Mouse (Mus musculus): Measurements from ENCODE around the gene Trip4. TPM values are rescaled to one million over a fixed set of nuclear protein-coding genes. Genes with fewer than 3 reads are reported as not detected.

Gene Trip4
- total and polyA plus RNA-seq, 3 experiments: 13.4 to 13.5 TPM; not detected in 1

DNA sequence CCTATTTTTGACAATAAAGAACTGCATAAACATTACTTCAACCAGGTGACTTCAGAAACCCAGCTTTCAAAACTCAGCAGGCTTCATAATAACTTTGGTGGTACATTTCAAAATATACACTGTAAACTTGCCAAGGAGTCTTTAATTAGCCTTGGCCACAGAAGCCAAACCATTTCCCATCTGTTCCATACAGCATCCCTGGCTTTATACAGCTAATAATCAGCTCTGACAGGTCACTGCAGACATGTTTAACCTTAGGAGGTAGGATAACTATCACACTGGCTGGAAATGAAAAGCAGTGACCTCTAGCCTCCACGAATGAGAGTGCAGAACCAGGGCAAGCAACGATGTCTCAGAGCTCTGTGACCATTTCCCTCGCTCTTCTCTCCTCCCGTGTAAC, 108.8 kb downstream of the Trip4 start:
- H3K36me3 ChIP-seq (ENCODE audit: control insufficient read depth in 1 of 2, insufficient read depth in 2 of 2, low read length in 2 of 2): peaks cover 2% of the 10 kb centered on the region in 2 experiments; a peak in 3 of 4 replicates
- peaks cover 3% of the 10 kb centered on the region; the same call in 1 of the 2 replicates for H3K79me2 ChIP-seq (ENCODE audit: control insufficient read depth, insufficient read depth, low read length, poor library complexity)
- no peak for DNase-seq (ENCODE audit: low read depth, low spot score)
- no peak overlapping the region for H3K27ac ChIP-seq (ENCODE audit: control insufficient read depth, low read depth, low read length)
- H3K4me3 ChIP-seq (ENCODE audit: control insufficient read depth in 1 of 2, insufficient read depth in 1 of 2, low read depth in 2 of 2, low read length in 2 of 2): no peak overlapping the region
- H3K9me3 ChIP-seq (replicated peaks; ENCODE audit: insufficient read depth, low read length): no peaks in the 10 kb centered on the region; the same call in 1 of the 2 replicates
- TF ChIP-seq BHLHE40 (IDR thresholded peaks at IDR 0.05; ENCODE audit: borderline replicate concordance, low read depth, low read length) (no peak), MYB (IDR thresholded peaks at IDR 0.05; ENCODE audit: low read depth, low read length) (no peak), GATA1 (IDR thresholded peaks at IDR 0.05; ENCODE audit: low read depth, low read length) (no peak), SIN3A (IDR thresholded peaks at IDR 0.05; ENCODE audit: low read length) (no peak), POLR2AphosphoS2 (IDR thresholded peaks at IDR 0.05; ENCODE audit: low read length) (no peak), TBP (IDR thresholded peaks at IDR 0.05; ENCODE audit: low read depth, low read length) (no peak), RAD21 (IDR thresholded peaks at IDR 0.05; ENCODE audit: low read depth, low read length) (no peak), HCFC1 (IDR thresholded peaks at IDR 0.05; ENCODE audit: low read depth, low read length) (no peak), ZMIZ1 (IDR thresholded peaks at IDR 0.05; ENCODE audit: low read depth, low read length) (no peak), MAZ (IDR thresholded peaks at IDR 0.05; ENCODE audit: low read depth, low read length) (no peak), MEF2A (IDR thresholded peaks at IDR 0.05; ENCODE audit: extremely low read depth, insufficient replicate concordance, low read depth, low read length, poor library complexity, severe bottlenecking) (no peak), ELF1 (IDR thresholded peaks at IDR 0.05; ENCODE audit: low read depth, low read length) (no peak), ZNF384 (IDR thresholded peaks at IDR 0.05; ENCODE audit: low read depth, low read length) (no peak), TAL1 (IDR thresholded peaks at IDR 0.05; ENCODE audit: low read length) (no peak), MXI1 (IDR thresholded peaks at IDR 0.05; ENCODE audit: low read depth, low read length) (no peak), POLR2A (IDR thresholded peaks at IDR 0.05; ENCODE audit: control insufficient read depth in 1 of 2, insufficient read depth in 1 of 2, low read depth in 1 of 2, low read length in 2 of 2, poor library complexity in 1 of 2) (no peak), NRF1 (IDR thresholded peaks at IDR 0.05; ENCODE audit: insufficient read depth, low read depth, low read length, poor library complexity, severe bottlenecking) (no peak), USF1 (IDR thresholded peaks at IDR 0.05; ENCODE audit: low read depth, low read length) (no peak), EP300 (IDR thresholded peaks at IDR 0.05; ENCODE audit: low read depth in 1 of 2, low read length in 2 of 2) (no peak)
- H3K27me3 ChIP-seq (ENCODE audit: control insufficient read depth in 1 of 2, insufficient read depth in 2 of 2, low read length in 2 of 2): no peaks in the 10 kb centered on the region
- peaks cover 0 to 13% of the 10 kb centered on the region in 2 experiments; a peak in 2 of 4 replicates for H3K4me1 ChIP-seq (ENCODE audit: control insufficient read depth in 1 of 2, insufficient read depth in 2 of 2, low read length in 2 of 2)
- H3K9ac ChIP-seq (ENCODE audit: control insufficient read depth, low read depth, low read length, poor library complexity, severe bottlenecking): no peak overlapping the region

- Histone ChIP-seq H3K36me3 (ENCODE audit: control insufficient read depth in 1 of 2, insufficient read depth in 2 of 2, low read length in 2 of 2) (peaks cover 0 to 2% of the 10 kb centered on the region in 2 experiments; a peak in 2 of 4 replicates), H3K9ac (ENCODE audit: control insufficient read depth, low read depth, low read length, poor library complexity, severe bottlenecking) (no peak overlapping the region), H3K4me3 (ENCODE audit: control insufficient read depth in 1 of 2, insufficient read depth in 1 of 2, low read depth in 2 of 2, low read length in 2 of 2) (no peak overlapping the region), H3K4me1 (ENCODE audit: control insufficient read depth in 1 of 2, insufficient read depth in 2 of 2, low read length in 2 of 2) (peaks cover 5 to 6% of the 10 kb centered on the region in 2 experiments; a peak in 3 of 4 replicates), H3K27ac (ENCODE audit: control insufficient read depth, low read depth, low read length) (no peak overlapping the region), H3K79me2 (ENCODE audit: control insufficient read depth, insufficient read depth, low read length, poor library complexity) (peaks cover 10% of the 10 kb centered on the region; the same call in 1 of the 2 replicates), H3K27me3 (ENCODE audit: control insufficient read depth in 1 of 2, insufficient read depth in 2 of 2, low read length in 2 of 2) (no peaks in the 10 kb centered on the region), H3K9me3 (replicated peaks; ENCODE audit: insufficient read depth, low read length) (no peaks in the 10 kb centered on the region)
- DNase-seq (ENCODE audit: low read depth, low spot score): peak; percentile 23
- TF ChIP-seq E2F4 (IDR thresholded peaks at IDR 0.05; ENCODE audit: borderline replicate concordance, low read depth, low read length) (no peak), SIN3A (IDR thresholded peaks at IDR 0.05; ENCODE audit: low read length) (no peak), MYC (IDR thresholded peaks at IDR 0.05; ENCODE audit: low read depth, low read length) (no peak), RCOR1 (IDR thresholded peaks at IDR 0.05; ENCODE audit: low read depth, low read length) (no peak), TBP (IDR thresholded peaks at IDR 0.05; ENCODE audit: low read depth, low read length) (no peak), MAX (IDR thresholded peaks at IDR 0.05; ENCODE audit: low read length) (no peak), TCF12 (IDR thresholded peaks at IDR 0.05; ENCODE audit: low read depth, low read length) (no peak), ZMIZ1 (IDR thresholded peaks at IDR 0.05; ENCODE audit: low read depth, low read length) (no peak), POLR2AphosphoS5 (IDR thresholded peaks at IDR 0.05; ENCODE audit: borderline replicate concordance, low read depth, low read length) (no peak), UBTF (IDR thresholded peaks at IDR 0.05; ENCODE audit: borderline replicate concordance, insufficient read depth, low read depth, low read length) (no peak), MYB (IDR thresholded peaks at IDR 0.05; ENCODE audit: low read depth, low read length) (no peak), HCFC1 (IDR thresholded peaks at IDR 0.05; ENCODE audit: low read depth, low read length) (no peak)
Measured at GRCm38 (mm10) chr9:65795651-65796050, 112.9 kb downstream of the Trip4 start.
